Mouse (Mus musculus): ENCODE measurements at regions not wholly inside any gene's neighbourhood (a gene's known extent, or its start where the extent isn't known, plus 50 kb on each side); places are given as distances from the start of the nearest gene placed in this dataset.

DNA sequence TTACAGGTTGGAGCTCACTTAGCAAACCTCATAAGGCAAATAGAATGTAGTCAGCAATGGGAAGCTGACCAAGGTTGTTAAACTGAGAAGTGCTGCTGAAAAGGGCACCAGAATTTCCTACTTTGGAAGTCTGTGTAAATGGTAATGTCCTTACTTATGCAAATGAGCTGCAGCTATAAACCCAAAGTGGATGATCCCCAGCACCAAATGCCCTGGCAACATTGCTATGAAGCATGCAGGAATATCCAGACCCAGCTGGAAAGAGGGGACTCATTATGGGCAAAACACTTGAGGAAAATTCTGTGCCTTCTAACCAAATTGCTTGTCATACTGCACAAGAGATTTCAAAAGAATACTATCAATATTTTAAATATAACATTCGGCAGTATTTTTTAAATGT is 861.3 kb upstream of the Kirrel3 start:
- Histone ChIP-seq H3K4me3 (ENCODE audit: low read depth, low read length) (no peak overlapping the region), H3K27ac (replicated peaks) (no peak overlapping the region), H3K36me3 (ENCODE audit: control insufficient read depth, insufficient read depth, low read length) (no peaks in the 10 kb centered on the region), H3K9me3 (ENCODE audit: control insufficient read depth, low read length) (no peaks in the 10 kb centered on the region), H3K4me1 (replicated peaks; ENCODE audit: control insufficient read depth, insufficient read depth) (no peaks in the 10 kb centered on the region), H3K9ac (ENCODE audit: low read length) (no peak overlapping the region), H3K4me2 (replicated peaks; ENCODE audit: low read depth) (no peak overlapping the region), H3K27me3 (ENCODE audit: control insufficient read depth, insufficient read depth, low read length) (no peaks in the 10 kb centered on the region)
- 85% methylated on average over 1 of the region's 1 CpGs for WGBS
- no peak for DNase-seq (ENCODE audit: low spot score)
- ATAC-seq (ENCODE audit: low FRiP score, low TSS enrichment) = no peak
- TF ChIP-seq EP300 (optimal IDR thresholded peaks at IDR 0.05) (no peak), CTCF (IDR thresholded peaks at IDR 0.05; ENCODE audit: low read depth) (no peak)

DNA sequence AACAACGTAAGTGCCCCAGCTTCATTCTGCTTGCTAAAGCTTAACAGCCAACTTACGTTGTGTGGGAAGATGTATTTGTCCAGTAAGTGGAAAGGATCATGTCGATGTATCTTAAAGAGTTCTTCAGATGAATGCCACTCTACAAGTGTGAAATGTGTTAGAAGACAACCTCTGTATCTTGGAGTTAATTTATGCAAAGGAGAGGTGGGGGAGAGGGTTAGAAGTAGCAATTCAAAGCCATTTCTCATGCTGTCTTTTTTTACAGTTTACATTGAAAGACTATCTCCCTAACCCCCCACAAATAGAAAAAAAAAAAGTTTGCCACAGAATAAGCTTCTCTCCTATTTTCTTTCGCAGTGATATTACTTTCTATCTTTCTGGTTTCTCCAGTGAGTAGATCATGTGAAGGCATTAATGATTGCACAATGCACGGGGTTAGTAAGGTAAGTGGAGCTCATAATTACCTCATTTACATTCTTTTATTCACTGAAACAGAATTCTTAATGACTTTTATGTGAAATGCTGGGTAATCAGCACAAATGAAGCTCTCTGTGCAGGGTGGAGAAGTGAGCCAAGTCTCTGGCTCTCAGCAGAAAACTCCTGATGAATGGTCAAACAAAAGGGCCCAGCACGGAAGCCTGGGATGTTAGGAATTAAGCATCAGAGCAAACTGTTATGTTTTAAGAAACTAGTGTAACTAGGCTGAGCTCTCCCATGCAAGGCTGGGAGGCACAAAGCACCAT is 855.8 kb upstream of the Kirrel3 start:
- H3K4me3 ChIP-seq (ENCODE audit: low read depth, low read length) = no peak overlapping the region
- no peaks in the 10 kb centered on the region for H3K4me1 ChIP-seq (replicated peaks; ENCODE audit: control insufficient read depth, insufficient read depth)
- no peak for DNase-seq (ENCODE audit: low spot score)
- H3K36me3 ChIP-seq (ENCODE audit: control insufficient read depth, insufficient read depth, low read length) = no peaks in the 10 kb centered on the region
- no peak for ATAC-seq (ENCODE audit: low FRiP score, low TSS enrichment)
- H3K27ac ChIP-seq (replicated peaks) = no peak overlapping the region
- H3K9me3 ChIP-seq (ENCODE audit: control insufficient read depth, low read length) = no peaks in the 10 kb centered on the region
- 75% methylated on average over 6 of the region's 6 CpGs for WGBS
- no peak overlapping the region for H3K4me2 ChIP-seq (replicated peaks; ENCODE audit: low read depth)
- no peaks in the 10 kb centered on the region for H3K27me3 ChIP-seq (ENCODE audit: control insufficient read depth, insufficient read depth, low read length)
- H3K9ac ChIP-seq (ENCODE audit: low read length) = no peak overlapping the region
- TF ChIP-seq EP300 (optimal IDR thresholded peaks at IDR 0.05) = no peak
- TF ChIP-seq CTCF (IDR thresholded peaks at IDR 0.05; ENCODE audit: low read depth) = no peak

DNA sequence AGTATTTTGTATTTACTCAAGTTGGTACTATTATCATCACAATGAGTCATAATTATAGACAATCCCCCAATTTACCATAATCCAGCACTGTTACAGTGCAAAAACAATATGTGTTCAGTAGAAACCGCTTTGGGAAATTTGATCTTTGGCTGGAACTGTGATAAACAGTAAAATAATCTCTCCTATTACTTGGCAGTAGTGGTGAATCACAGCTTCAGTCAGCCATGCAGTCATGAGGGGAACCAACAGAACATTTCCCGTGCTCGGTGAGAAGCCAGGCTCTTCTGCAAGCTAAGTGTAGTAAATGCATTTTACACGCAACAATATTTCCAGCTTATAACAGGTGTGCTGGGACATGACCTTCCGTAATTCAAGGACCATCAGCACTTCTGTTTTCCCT is 822.7 kb upstream of the Kirrel3 start:
- no peak overlapping the region for H3K9ac ChIP-seq (ENCODE audit: low read length)
- H3K36me3 ChIP-seq (ENCODE audit: control insufficient read depth, insufficient read depth, low read length) = no peaks in the 10 kb centered on the region
- H3K27ac ChIP-seq (replicated peaks) = no peak overlapping the region
- H3K4me1 ChIP-seq (replicated peaks; ENCODE audit: control insufficient read depth, insufficient read depth) = no peaks in the 10 kb centered on the region
- H3K4me3 ChIP-seq (ENCODE audit: low read depth, low read length) = no peak overlapping the region
- no peak for DNase-seq (ENCODE audit: low spot score)
- TF ChIP-seq EP300 (optimal IDR thresholded peaks at IDR 0.05) = no peak
- no peak for TF ChIP-seq CTCF (IDR thresholded peaks at IDR 0.05; ENCODE audit: low read depth)
- 79% methylated on average over 5 of the region's 5 CpGs for WGBS
- H3K4me2 ChIP-seq (replicated peaks; ENCODE audit: low read depth) = no peak overlapping the region
- H3K9me3 ChIP-seq (ENCODE audit: control insufficient read depth, low read length) = no peaks in the 10 kb centered on the region
- no peak for ATAC-seq (ENCODE audit: low FRiP score, low TSS enrichment)
- H3K27me3 ChIP-seq (ENCODE audit: control insufficient read depth, insufficient read depth, low read length) = no peaks in the 10 kb centered on the region

DNA sequence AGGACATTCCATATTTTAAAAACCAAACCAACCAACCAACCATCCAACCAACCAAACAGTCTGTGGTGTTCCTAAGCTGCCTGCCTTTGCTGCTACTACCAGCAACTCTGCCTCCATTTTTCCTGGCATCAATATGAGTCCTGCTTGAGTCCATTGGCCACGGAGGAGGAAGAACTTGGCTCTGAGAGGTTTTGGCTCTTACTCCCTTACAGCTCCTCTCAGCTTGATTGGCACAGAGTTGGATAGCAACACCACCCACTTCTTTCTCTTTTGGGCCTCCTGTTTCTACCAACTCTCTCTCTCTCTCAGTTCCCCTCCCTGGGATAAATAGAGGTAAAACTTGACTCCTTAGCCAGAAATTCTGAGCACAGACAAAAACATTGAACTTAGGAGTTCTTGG is 804.6 kb upstream of the Kirrel3 start:
- Histone ChIP-seq H3K4me1 (replicated peaks; ENCODE audit: control insufficient read depth, insufficient read depth) (no peaks in the 10 kb centered on the region), H3K4me3 (ENCODE audit: low read depth, low read length) (no peak overlapping the region), H3K27ac (replicated peaks) (no peak overlapping the region), H3K4me2 (replicated peaks; ENCODE audit: low read depth) (no peak overlapping the region), H3K9ac (ENCODE audit: low read length) (no peak overlapping the region), H3K27me3 (ENCODE audit: control insufficient read depth, insufficient read depth, low read length) (no peaks in the 10 kb centered on the region), H3K36me3 (ENCODE audit: control insufficient read depth, insufficient read depth, low read length) (no peaks in the 10 kb centered on the region), H3K9me3 (ENCODE audit: control insufficient read depth, low read length) (no peaks in the 10 kb centered on the region)
- ATAC-seq (ENCODE audit: low FRiP score, low TSS enrichment) (no peak), DNase-seq (ENCODE audit: low spot score) (no peak)
- TF ChIP-seq EP300 (optimal IDR thresholded peaks at IDR 0.05) = no peak
- no peak for TF ChIP-seq CTCF (IDR thresholded peaks at IDR 0.05; ENCODE audit: low read depth)
- WGBS = 48% methylated on average over 1 of the region's 1 CpGs

DNA sequence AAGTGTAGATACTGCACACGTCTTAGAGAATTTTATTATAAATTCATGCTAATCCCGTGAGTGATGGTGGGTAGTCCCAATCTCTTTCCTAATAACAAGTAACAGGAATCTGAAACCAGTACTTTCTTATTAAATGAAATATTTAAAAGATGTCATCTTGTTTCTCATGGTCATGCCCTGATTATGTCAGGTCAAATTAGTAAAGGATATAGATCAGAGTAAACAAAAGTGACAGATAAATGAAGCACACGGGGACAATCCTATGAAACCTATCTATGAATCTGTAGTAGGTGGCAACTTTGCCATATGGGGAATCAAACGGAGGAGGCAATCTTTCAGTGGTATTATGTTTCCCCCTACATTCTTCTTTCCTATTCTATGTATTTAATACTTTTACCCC is 794.0 kb upstream of the Kirrel3 start:
- no peak overlapping the region for H3K9ac ChIP-seq (ENCODE audit: low read length)
- DNase-seq (ENCODE audit: low spot score) (no peak), ATAC-seq (ENCODE audit: low FRiP score, low TSS enrichment) (no peak)
- 78% methylated on average over 4 of the region's 4 CpGs for WGBS
- H3K9me3 ChIP-seq (ENCODE audit: control insufficient read depth, low read length) = no peaks in the 10 kb centered on the region
- no peaks in the 10 kb centered on the region for H3K36me3 ChIP-seq (ENCODE audit: control insufficient read depth, insufficient read depth, low read length)
- no peaks in the 10 kb centered on the region for H3K4me1 ChIP-seq (replicated peaks; ENCODE audit: control insufficient read depth, insufficient read depth)
- H3K4me3 ChIP-seq (ENCODE audit: low read depth, low read length) = no peak overlapping the region
- H3K4me2 ChIP-seq (replicated peaks; ENCODE audit: low read depth) = no peak overlapping the region
- no peaks in the 10 kb centered on the region for H3K27me3 ChIP-seq (ENCODE audit: control insufficient read depth, insufficient read depth, low read length)
- no peak for TF ChIP-seq CTCF (IDR thresholded peaks at IDR 0.05; ENCODE audit: low read depth)
- TF ChIP-seq EP300 (optimal IDR thresholded peaks at IDR 0.05) = no peak
- H3K27ac ChIP-seq (replicated peaks) = no peak overlapping the region

DNA sequence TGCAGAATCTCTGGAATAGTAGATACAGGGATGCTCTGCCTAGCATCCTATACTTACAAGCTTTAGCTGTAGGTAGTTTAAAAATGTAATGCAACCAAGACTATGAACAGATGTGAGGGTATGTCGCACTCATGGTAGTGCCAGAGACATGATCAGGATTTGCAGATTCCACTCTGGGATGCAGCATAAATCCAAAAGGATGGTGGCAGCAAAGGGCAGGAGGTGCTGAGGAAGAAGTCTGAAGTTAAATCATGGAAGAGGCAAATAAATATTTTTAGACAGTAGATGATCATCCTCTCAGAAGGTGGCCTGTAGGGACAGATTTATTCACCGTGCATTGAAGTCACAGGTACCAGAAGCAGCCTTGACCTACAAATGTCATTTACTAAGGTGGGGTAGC is 768.1 kb upstream of the Kirrel3 start:
- Histone ChIP-seq H3K4me3 (ENCODE audit: low read depth, low read length) (no peak overlapping the region), H3K27ac (replicated peaks) (no peak overlapping the region), H3K27me3 (ENCODE audit: control insufficient read depth, insufficient read depth, low read length) (no peaks in the 10 kb centered on the region), H3K4me2 (replicated peaks; ENCODE audit: low read depth) (no peak overlapping the region), H3K9me3 (ENCODE audit: control insufficient read depth, low read length) (no peaks in the 10 kb centered on the region), H3K36me3 (ENCODE audit: control insufficient read depth, insufficient read depth, low read length) (no peaks in the 10 kb centered on the region), H3K9ac (ENCODE audit: low read length) (no peak overlapping the region), H3K4me1 (replicated peaks; ENCODE audit: control insufficient read depth, insufficient read depth) (no peaks in the 10 kb centered on the region)
- TF ChIP-seq EP300 (optimal IDR thresholded peaks at IDR 0.05) = no peak
- TF ChIP-seq CTCF (IDR thresholded peaks at IDR 0.05; ENCODE audit: low read depth) = 0 out of 2 replicates have a peak, but pooled peaks have one; percentile 9
- ATAC-seq (ENCODE audit: low FRiP score, low TSS enrichment) (no peak), DNase-seq (ENCODE audit: low spot score) (no peak)
- WGBS = 89% methylated on average over 2 of the region's 2 CpGs

Measured in stomach, postnatal 0 days (tissue).